Mouse (Mus musculus) kidney, postnatal 0 days (tissue): ENCODE data around the gene Nt5c1a. TPM values are rescaled to one million over a fixed set of nuclear protein-coding genes. Genes with fewer than 3 reads are reported as not detected.
"Not testable (repeated sequence)": the region's sequence is repeated elsewhere in the genome, so short reads cannot be mapped to it uniquely, and the experiment has no call there.

Experiments
- ATAC-seq: fragments of 200-750 bp; cut with Nextera tagmentation; replicated peaks from 2 replicates; pipeline ENCODE4 v1.8.0; 2017; ENCODE audit warnings: low read depth, moderate number of reproducible peaks, moderate TSS enrichment, moderate library complexity; ENCODE audit not compliant: low FRiP score
- DNase-seq: peaks from one replicate; pipeline ENCODE4 v3.0.0-alpha.2; 2016; ENCODE audit warnings: low spot score
- H3K27ac ChIP-seq: fragments of 300-500 bp; sonication (generic); 2 replicates; pipeline ENCODE4 v1.5.1; 2014; ENCODE audit warnings: mild to moderate bottlenecking
- H3K27me3 ChIP-seq: fragments of 300-500 bp; sonication (generic); 2 replicates; pipeline ENCODE4 v1.6.1; 2014; ENCODE audit warnings: low read length, mixed read lengths; ENCODE audit not compliant: insufficient read depth
- H3K36me3 ChIP-seq: fragments of 300-500 bp; sonication (generic); 2 replicates; pipeline ENCODE4 v1.6.1; 2014; ENCODE audit warnings: low read length, mixed read lengths; ENCODE audit not compliant: insufficient read depth
- H3K4me1 ChIP-seq: fragments of 300-500 bp; sonication (generic); replicated peaks from 2 replicates; pipeline ENCODE4 v1.6.1; 2014; ENCODE audit warnings: antibody characterized with exemption, low read length, mixed read lengths; ENCODE audit not compliant: insufficient read depth
- H3K4me2 ChIP-seq: fragments of 300-500 bp; sonication (generic); 2 replicates; pipeline ENCODE4 v1.6.1; 2014; ENCODE audit warnings: mild to moderate bottlenecking, low read length, moderate library complexity, mixed read lengths
- H3K4me3 ChIP-seq: fragments of 300-500 bp; sonication (generic); replicated peaks from 2 replicates; pipeline ENCODE4 v1.5.1; 2014; ENCODE audit warnings: low read depth, low read length
- H3K9ac ChIP-seq: fragments of 300-500 bp; sonication (generic); 2 replicates; pipeline ENCODE4 v1.6.1; 2014; ENCODE audit warnings: low read depth, low read length
- H3K9me3 ChIP-seq: fragments of 300-500 bp; sonication (generic); replicated peaks from 2 replicates; pipeline ENCODE4 v1.6.1; 2016; ENCODE audit warnings: low read length, inconsistent platforms, mixed read lengths
- CTCF ChIP-seq: IDR thresholded peaks from 2 replicates; pipeline ENCODE4 v1.5.1; 2016; ENCODE audit warnings: antibody characterized with exemption, low read depth, mild to moderate bottlenecking, moderate library complexity
- WGBS: fragments of 180-500 bp; shearing (Covaris S2); extraction: QIAGEN DNeasy Blood & Tissue Kit; methylation state at CpG from one replicate; pipeline ENCODE4 v1.1.7; 2014; 5-methylcytosine and 5-hydroxymethylcytosine counted together
- polyA plus RNA-seq: library from polyadenylated mRNA; unstranded; fragments of >200 nt; fragmentation: Nextera tagmentation; extraction: Ambion mirVana; gene quantifications from 2 replicates; pipeline ENCODE4 v1.2.1, GENCODE M21; 2015

Gene Nt5c1a
- polyA plus RNA-seq, 1 experiment from 2014 or later = 0.71 TPM

- Histone ChIP-seq H3K4me2 (no peak overlapping the region), H3K36me3 (no peaks in the 10 kb centered on the region), H3K27ac (no peak overlapping the region), H3K27me3 (no peaks in the 10 kb centered on the region), H3K4me1 (no peaks in the 10 kb centered on the region), H3K9ac (no peak overlapping the region), H3K4me3 (no peak overlapping the region), H3K9me3 (no peaks in the 10 kb centered on the region)
- ATAC-seq = no peak
- TF ChIP-seq CTCF = no peak
- 83% methylated on average over 6 of the region's 6 CpGs for WGBS
- no peak for DNase-seq
Measured at GRCm38 (mm10) chr4:123160571-123160970, 40.7 kb upstream of the Nt5c1a start.

DNA sequence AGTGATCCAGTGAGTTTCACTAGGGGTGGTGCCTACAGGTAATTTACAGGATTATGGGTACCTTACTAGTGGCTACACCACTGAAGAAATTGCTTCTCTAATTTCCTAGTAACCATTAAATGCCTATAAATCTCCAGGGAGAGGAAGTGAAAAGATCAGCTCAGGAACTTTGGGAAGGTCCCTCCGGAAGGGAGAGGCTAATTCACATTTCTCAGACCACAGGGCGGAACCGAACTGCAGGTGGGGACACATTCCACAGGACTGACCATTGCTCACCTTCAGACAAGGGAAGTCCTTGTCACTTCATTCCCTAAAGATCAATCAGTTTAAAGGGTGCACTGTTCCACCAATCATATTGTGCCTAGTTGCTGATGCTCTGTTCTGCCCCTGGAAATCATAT is 40.1 kb upstream of the Nt5c1a start:
- H3K27me3 ChIP-seq, H3K4me2 ChIP-seq, H3K9ac ChIP-seq, H3K4me1 ChIP-seq, H3K9me3 ChIP-seq, DNase-seq, H3K4me3 ChIP-seq, H3K27ac ChIP-seq, ATAC-seq, H3K36me3 ChIP-seq: not testable (repeated sequence)
- WGBS = 42% methylated on average over 3 of the region's 3 CpGs

DNA sequence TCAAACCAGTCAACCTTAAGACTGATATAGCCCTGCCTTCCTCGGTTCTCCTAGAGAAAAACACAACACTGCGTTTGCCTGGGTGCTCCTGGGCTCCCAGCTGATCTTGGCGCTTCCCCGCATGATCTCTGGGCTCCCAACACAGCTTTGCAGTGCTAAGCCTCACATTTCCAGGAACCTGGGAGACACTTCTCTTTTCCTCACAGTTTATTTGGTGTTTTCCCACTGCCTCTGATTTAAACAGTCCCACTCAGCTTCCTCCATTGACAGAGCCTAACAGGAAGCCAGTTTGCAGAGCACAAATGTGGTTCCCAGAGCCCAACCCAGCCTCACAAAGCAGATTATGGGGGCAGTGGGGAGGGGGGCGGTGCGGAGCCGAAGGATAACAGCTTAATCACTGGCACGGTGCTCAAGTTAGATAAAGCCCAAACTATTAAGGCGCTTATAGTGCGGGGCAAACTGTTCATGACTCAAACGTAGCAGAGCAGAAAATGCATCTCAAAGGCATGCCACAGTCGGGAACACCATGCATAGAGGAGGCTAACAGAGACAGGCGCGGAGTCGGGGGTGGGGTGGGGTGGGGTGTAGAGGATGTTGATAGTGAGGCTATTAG is 38.9 kb upstream of the Nt5c1a start:
- no peaks in the 10 kb centered on the region for H3K36me3 ChIP-seq
- H3K27ac ChIP-seq = no peak overlapping the region
- H3K4me1 ChIP-seq = no peaks in the 10 kb centered on the region
- WGBS = 12% methylated on average over 15 of the region's 15 CpGs
- no peak overlapping the region for H3K9ac ChIP-seq
- no peaks in the 10 kb centered on the region for H3K9me3 ChIP-seq
- H3K27me3 ChIP-seq = no peaks in the 10 kb centered on the region
- peak overlapping the region; percentile 45 for H3K4me2 ChIP-seq
- TF ChIP-seq CTCF = no peak
- H3K4me3 ChIP-seq = no peak overlapping the region
- ATAC-seq (no peak), DNase-seq (no peak)

GRCm38 (mm10) chr4:123164157-123164556 is 37.1 kb upstream of the Nt5c1a start:
- ATAC-seq = no peak
- H3K27ac ChIP-seq = no peak overlapping the region
- no peaks in the 10 kb centered on the region for H3K4me1 ChIP-seq
- no peak overlapping the region for H3K4me2 ChIP-seq
- TF ChIP-seq CTCF = no peak
- no peaks in the 10 kb centered on the region for H3K36me3 ChIP-seq
- no peaks in the 10 kb centered on the region for H3K9me3 ChIP-seq
- DNase-seq = no peak
- WGBS = 59% methylated on average over 15 of the region's 15 CpGs
- H3K27me3 ChIP-seq = no peaks in the 10 kb centered on the region
- no peak overlapping the region for H3K9ac ChIP-seq
- H3K4me3 ChIP-seq = no peak overlapping the region

GRCm38 (mm10) chr4:123171811-123172210 is 29.5 kb upstream of the Nt5c1a start:
- H3K4me3 ChIP-seq = no peak overlapping the region
- no peaks in the 10 kb centered on the region for H3K4me1 ChIP-seq
- DNase-seq (no peak), ATAC-seq (no peak)
- no peak overlapping the region for H3K9ac ChIP-seq
- TF ChIP-seq CTCF = peak; percentile 55
- H3K27me3 ChIP-seq = no peaks in the 10 kb centered on the region
- no peak overlapping the region for H3K4me2 ChIP-seq
- no peak overlapping the region for H3K27ac ChIP-seq
- H3K36me3 ChIP-seq = no peaks in the 10 kb centered on the region
- no peaks in the 10 kb centered on the region for H3K9me3 ChIP-seq

DNA sequence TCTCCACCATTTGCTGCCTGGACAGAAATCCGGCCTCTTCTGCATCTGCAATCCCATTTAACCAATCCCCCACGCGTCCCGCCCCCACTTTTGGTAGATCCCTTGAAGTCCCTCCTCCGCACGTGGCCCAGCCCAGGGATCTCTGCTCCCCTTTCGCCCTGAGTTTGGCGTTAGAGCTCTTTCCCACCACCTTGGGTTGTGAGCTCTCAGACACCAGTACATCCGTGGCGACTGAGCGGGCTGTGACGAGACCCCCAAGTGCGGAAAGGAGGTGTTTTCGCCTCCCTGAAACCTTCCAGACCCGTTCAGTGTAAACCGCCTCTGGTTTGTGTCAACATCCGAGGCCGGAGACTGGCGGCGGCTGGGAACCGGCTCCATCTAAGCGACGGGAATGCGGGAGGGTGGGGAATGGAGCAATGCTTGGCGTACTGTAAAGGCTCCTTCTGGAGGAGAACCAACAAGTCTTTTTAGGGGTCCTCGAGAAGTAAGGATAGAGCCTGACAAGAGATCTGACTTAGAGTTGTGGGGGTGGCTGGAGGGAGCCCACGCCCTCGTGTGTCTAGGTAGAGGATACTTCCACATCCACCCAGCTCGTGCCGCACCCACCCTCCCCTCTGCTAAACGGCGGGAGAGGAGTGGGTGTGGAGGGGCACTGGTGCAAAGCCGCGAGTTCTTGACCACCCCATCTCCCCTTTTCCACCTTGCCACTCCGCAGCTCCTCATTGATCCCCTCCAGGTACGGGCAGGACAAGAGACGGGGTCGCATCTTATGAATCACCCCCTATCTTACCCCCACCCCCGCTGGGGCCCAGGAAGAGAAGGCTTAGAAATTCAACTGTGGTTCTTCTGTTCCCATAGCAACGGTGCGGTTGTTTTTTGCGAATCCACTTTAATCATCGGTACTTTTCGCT is 18.7 kb upstream of the Nt5c1a start, which contains the start of gene Hpcal4:
Hpcal4 (plus strand) TSS at position 900 of the 911 bp plus-strand sequence.
- Histone ChIP-seq H3K4me2 (peak within 1 kb of the TSS; percentile 61), H3K27me3 (peaks cover 33% of the 10 kb centered on the region), H3K9me3 (no peaks in the 10 kb centered on the region), H3K27ac (no peak within 1 kb of the TSS), H3K4me3 (peak within 1 kb of the TSS; percentile 35), H3K36me3 (no peaks in the 10 kb centered on the region), H3K4me1 (peaks cover 7% of the 10 kb centered on the region), H3K9ac (peak within 1 kb of the TSS; percentile 9; the same call in 1 of the 2 replicates)
- no peak for TF ChIP-seq CTCF
- DNase-seq (peak; percentile 49), ATAC-seq (peak; percentile 41)
- under 1% methylated on average over 44 of the region's 44 CpGs for WGBS
